Mouse (Mus musculus) testis, postnatal 14 days (tissue): Measurements from ENCODE around the gene B4galt4.
"Not testable (repeated sequence)": the region's sequence is repeated elsewhere in the genome, so short reads cannot be mapped to it uniquely, and the experiment has no call there.

Experiments used
- DNase-seq: peaks from one replicate; pipeline ENCODE4 v3.0.0; 2021; ENCODE audit warnings: low spot score

The B4galt4 gene

GRCm38 (mm10) chr16:38742113-38742658 lies at the start of gene B4galt4:
Gene B4galt4 (plus strand): TSS chr16:38742264.
- DNase-seq, result peak; percentile 74

- no peak for DNase-seq
Measured at GRCm38 (mm10) chr16:38694906-38695540, 47.0 kb upstream of the B4galt4 start.

DNA sequence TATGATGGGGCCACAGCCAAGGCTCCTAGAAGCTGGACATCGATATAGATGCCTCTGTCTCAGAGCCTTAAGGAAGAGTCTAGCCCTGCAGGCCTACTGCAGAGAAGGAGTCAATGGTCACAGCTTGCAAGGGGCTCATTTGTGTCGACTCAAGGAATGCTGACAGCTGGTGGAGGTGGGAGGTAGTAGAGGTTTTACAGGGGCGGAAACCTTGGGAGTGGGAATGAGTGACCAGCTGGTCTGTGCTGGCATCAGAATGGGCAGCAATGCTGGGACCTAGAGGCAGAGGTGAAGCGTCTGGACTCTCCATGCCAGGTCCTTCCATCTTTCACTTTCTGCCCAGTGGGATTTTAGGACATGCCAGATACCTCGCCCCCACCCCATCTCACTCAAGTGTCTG lies 46.5 kb upstream of the B4galt4 start:
- no peak for DNase-seq

GRCm38 (mm10) chr16:38697611-38698010 lies 44.5 kb upstream of the B4galt4 start:
- no peak for DNase-seq

GRCm38 (mm10) chr16:38700392-38701162 lies 41.5 kb upstream of the B4galt4 start:
- DNase-seq, result peak; percentile 24

- no peak for DNase-seq
Measured at GRCm38 (mm10) chr16:38701492-38702185, 40.4 kb upstream of the B4galt4 start.

GRCm38 (mm10) chr16:38702316-38702715 lies 39.7 kb upstream of the B4galt4 start:
- DNase-seq, result no peak

- no peak for DNase-seq
Measured at GRCm38 (mm10) chr16:38703501-38703900, 38.6 kb upstream of the B4galt4 start.

DNA sequence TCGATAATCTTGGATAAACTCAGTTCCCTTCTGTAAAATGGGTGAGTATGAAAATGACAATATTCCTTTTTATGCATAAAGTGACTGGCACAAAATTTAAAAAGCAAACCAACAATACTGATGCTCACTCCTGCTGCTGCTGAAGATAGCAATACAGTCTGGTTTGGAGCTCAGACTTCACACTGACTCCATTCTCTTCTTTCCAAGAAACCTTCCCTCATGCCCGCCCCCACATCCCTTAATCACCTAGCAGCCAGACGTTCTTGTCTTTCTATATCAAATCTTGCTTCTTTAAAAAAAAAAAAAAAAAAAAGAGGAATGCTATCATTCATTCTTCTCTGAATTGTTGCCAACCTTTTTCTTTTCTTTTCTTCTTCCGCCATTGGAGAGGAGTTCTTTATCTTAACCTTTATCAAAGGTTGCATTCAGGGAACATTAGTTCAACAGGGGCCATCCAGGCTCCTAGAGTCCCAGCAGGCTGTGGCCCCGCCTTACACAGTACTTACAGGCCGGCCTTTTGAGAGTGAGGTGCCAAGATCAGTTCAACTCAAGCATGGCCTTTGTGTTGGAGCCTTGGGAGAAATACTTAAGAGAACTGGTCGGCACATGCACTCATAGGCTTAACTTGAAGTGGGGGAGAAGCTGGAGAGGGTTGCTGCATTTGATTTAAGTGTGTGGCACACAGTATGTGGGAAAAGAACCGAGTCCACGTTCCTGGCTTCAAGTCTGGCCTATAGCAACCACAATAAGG lies 36.4 kb upstream of the B4galt4 start:
- DNase-seq, result peak; percentile 39

DNA sequence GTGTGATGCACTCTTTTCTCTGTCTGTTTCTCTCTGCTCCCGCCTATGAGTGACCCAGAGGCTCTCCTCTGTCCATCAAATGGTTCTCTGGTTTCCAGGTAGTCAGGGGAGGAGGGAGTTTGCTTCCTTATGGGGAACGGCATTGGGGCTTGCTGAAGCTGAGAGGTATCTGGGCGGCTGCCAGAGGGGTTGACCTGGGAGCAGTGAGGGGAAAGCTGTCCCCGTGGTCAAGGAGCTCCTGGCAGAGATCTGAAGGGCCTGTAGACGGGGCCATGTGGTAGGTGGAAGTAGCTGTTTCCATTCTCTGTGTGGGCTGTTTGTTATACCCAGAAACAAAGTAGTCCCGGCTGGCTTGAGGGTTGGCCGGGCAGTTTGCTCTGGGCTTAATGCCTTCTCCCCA lies 35.3 kb upstream of the B4galt4 start:
- DNase-seq, result no peak

- DNase-seq, result no peak
Measured at GRCm38 (mm10) chr16:38708962-38709520, 33.0 kb upstream of the B4galt4 start.

- DNase-seq, result no peak
Measured at GRCm38 (mm10) chr16:38711245-38711644, 30.8 kb upstream of the B4galt4 start.

DNA sequence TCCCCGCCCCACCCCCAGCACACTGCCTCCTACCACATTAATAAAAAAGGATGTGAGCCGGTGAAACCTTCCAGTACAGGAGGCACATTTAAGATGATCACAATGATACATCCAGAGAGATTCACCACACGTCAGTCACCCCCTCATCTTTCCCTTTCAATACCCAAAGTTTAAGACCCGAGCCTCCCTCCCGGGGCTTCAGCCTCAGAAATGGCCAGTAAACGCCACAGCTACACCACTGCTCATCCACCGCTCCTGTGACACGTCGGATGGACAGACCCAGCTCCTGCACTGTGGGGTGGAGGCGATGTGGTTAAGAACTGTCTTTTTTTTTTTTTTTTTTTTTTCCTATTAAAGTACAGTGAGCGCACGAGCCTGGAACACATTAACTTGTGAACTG lies 30.0 kb upstream of the B4galt4 start:
- DNase-seq, result no peak

DNA sequence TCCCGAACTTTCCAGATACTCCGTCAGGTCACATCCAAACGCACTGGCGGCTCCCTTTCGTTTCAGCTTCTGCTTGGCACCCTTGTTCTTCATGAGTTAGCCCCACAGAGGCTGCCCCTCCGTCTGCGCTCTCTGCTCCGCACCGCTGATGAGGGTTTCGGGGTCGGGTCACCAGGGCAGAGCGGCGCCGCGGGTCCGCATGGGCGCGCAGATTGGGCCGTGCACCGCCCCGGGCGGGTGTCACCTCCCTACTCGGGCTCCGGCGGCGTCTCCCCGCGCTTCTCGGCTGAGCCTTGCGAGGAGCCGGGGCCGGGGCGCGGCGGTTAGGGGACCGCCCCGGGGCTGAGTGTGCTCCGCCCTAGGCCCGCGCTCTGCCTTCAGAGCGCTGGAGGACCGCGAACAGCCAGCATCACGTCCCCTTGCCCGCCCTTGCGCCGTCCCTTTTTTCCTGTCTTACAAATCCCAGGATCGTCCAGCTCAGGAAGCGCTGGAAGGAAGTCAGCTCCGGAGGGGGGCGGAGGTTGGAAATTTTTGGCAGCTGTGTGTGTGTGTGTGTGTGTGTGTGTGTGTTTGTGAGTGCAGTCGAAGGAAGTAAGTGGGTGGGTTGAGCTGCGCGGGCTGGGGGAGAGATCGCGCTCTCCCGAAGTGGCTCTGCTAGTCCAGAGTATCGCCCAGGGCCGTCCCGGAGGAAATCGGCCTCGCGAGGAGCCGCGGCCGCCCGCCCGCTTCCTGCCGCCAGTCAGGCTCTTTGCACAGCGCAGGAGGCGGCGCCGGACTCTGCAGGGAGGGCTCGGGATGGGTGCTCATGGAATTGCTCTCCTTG lies 29.3 kb upstream of the B4galt4 start, which contains the start of gene Arhgap31:
TSS of gene Arhgap31 (minus strand) at position 694 of the 823 bp plus-strand sequence.
- peak; percentile 67 for DNase-seq

GRCm38 (mm10) chr16:38713404-38714258 lies 28.4 kb upstream of the B4galt4 start:
- no peak for DNase-seq

DNA sequence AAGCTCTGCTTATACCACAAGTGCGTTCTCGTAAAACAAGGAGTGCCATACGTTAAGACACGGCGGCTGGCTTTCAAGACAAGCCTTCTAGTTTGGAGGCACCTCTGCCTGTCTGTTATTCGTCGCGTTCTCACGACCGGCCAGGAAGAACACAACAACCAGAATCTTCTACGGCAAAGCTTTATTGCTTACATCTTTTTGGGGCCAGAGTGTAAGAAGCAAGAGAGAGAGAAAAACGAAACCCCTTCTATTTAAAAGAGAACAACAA lies 27.9 kb upstream of the B4galt4 start:
- not testable (repeated sequence) for DNase-seq

- no peak for DNase-seq
Measured at GRCm38 (mm10) chr16:38721377-38721776, 20.7 kb upstream of the B4galt4 start.

GRCm38 (mm10) chr16:38724256-38724655 lies 17.8 kb upstream of the B4galt4 start:
- DNase-seq, result no peak

GRCm38 (mm10) chr16:38724974-38725373 lies 17.1 kb upstream of the B4galt4 start:
- DNase-seq, result no peak

DNA sequence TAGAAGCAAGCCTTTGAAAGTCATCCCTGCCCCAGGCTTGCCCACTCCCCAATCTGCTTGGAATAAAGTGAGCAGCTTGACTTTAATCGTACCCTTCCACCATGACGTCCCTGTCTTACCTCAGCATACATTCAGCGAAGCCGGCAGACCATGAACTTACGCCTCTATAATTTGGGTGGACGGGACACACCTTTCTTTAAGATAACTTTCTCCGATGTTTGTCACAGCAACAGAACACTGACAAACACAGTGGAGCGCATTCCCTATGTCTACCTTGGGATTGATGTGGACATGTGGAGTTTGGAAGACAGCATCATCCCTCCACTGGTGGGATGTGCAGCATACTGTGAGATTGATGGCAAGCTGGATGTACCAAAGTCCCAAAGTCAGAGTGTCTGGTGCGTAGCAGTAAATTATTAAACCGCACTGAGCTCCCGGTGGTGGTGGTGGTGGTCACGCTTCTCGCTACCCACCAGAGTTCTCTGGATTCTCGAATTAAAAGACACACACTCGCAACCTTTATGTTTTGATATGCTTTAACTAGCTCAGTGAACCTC lies 13.4 kb upstream of the B4galt4 start:
- no peak for DNase-seq
